Mouse (Mus musculus) heart, embryonic 11.5 days (tissue): ENCODE results near the gene Serping1. TPM values are rescaled to one million over a fixed set of nuclear protein-coding genes. Genes with fewer than 3 reads are reported as not detected.
"Not testable (repeated sequence)": the region's sequence is repeated elsewhere in the genome, so short reads cannot be mapped to it uniquely, and the experiment has no call there.

Experiments
- ATAC-seq: fragments of 200-750 bp; cut with Nextera tagmentation; replicated peaks from 2 replicates; pipeline ENCODE4 v1.8.0; 2017; ENCODE audit warnings: moderate library complexity; ENCODE audit not compliant: insufficient number of reproducible peaks, low FRiP score, low TSS enrichment
- H3K27ac ChIP-seq: fragments of 300-500 bp; sonication (generic); 2 replicates; pipeline ENCODE4 v1.5.1; 2014; ENCODE audit warnings: mild to moderate bottlenecking, low read depth, low read length
- H3K27me3 ChIP-seq: fragments of 300-500 bp; sonication (generic); 2 replicates; pipeline ENCODE4 v1.6.1; 2014; ENCODE audit warnings: mild to moderate bottlenecking, low read length, mixed read lengths; ENCODE audit not compliant: control insufficient read depth, insufficient read depth
- H3K36me3 ChIP-seq: fragments of 300-500 bp; sonication (generic); 2 replicates; pipeline ENCODE4 v1.6.1; 2014; ENCODE audit warnings: mild to moderate bottlenecking, low read length, moderate library complexity, mixed read lengths; ENCODE audit not compliant: control insufficient read depth, insufficient read depth
- H3K4me1 ChIP-seq: fragments of 300-500 bp; sonication (generic); 2 replicates; pipeline ENCODE4 v1.6.1; 2014; ENCODE audit warnings: low read length; ENCODE audit not compliant: control insufficient read depth, insufficient read depth
- H3K4me2 ChIP-seq: fragments of 300-500 bp; sonication (generic); 2 replicates; pipeline ENCODE4 v1.6.1; 2014; ENCODE audit warnings: mild to moderate bottlenecking, moderate library complexity
- H3K4me3 ChIP-seq: fragments of 300-500 bp; sonication (generic); 2 replicates; pipeline ENCODE4 v1.5.1; 2014; ENCODE audit warnings: low read depth, low read length
- H3K9ac ChIP-seq: fragments of 300-500 bp; sonication (generic); 2 replicates; pipeline ENCODE4 v1.6.1; 2014; ENCODE audit warnings: mild to moderate bottlenecking, low read depth, low read length, moderate library complexity
- H3K9me3 ChIP-seq: fragments of 300-500 bp; sonication (generic); replicated peaks from 2 replicates; pipeline ENCODE4 v1.6.1; 2016; ENCODE audit warnings: low read length; ENCODE audit not compliant: control insufficient read depth
- WGBS: fragments of 180-500 bp; shearing (Covaris S2); extraction: QIAGEN DNeasy Blood & Tissue Kit; methylation state at CpG from one replicate; pipeline ENCODE4 v1.1.7; 2014; ENCODE audit not compliant: insufficient replicate concordance; 5-methylcytosine and 5-hydroxymethylcytosine counted together
- polyA plus RNA-seq: library from polyadenylated mRNA; unstranded; fragments of >200 nt; fragmentation: Nextera tagmentation; extraction: Ambion mirVana; gene quantifications from 2 replicates; pipeline ENCODE4 v1.2.1, GENCODE M21; 2014

Gene Serping1
- polyA plus RNA-seq, 1 experiment from 2014 or later, result 41.8 TPM

DNA sequence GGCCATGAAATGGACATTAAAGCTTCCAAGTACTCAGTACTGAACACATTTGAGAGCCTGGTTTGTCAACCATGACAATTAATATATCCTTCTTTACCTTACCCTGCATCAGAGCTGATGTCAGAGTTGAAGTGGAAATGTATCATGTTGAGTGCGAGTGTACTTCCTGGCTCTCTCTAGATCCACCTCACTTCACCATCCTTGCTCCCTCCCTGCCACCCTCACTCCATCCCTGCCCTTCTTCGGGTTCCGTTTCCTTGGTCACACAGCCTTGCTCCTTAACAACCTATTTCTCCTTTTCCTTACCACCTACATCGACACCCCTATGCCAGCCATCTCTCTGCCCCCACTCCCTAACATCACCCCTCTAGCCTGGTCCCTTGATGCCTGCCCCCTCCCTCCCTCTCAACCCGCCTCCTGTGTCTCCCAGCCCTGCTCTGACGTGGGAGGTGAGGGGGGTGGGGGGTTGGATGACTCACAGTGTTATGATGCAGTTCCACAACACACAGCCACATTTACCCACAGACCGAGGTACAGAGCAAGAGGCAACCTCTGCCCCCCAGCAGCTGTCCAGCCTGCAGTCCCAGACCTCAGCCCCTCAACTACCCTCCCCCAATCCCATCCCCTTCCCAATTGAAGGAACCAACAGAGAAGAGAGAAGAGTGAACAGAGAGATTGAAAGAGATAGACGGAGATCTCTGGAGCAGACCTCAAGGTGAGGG is 41.5 kb downstream of the Serping1 start, which contains the start of gene Ypel4:
Gene Ypel4, plus strand, starts transcription at position 480 of the 722 bp plus-strand sequence.
- peaks cover 46% of the 10 kb centered on the region for H3K4me1 ChIP-seq
- no peaks in the 10 kb centered on the region for H3K36me3 ChIP-seq
- peak within 1 kb of the TSS; percentile 53 for H3K4me3 ChIP-seq
- WGBS, result 4% methylated on average over 8 of the region's 8 CpGs
- H3K27ac ChIP-seq, result peak within 1 kb of the TSS; percentile 85
- H3K4me2 ChIP-seq, result peak within 1 kb of the TSS; percentile 78
- H3K27me3 ChIP-seq, result no peaks in the 10 kb centered on the region
- peak; percentile 58 for ATAC-seq
- no peaks in the 10 kb centered on the region for H3K9me3 ChIP-seq
- H3K9ac ChIP-seq, result peak within 1 kb of the TSS; percentile 76

DNA sequence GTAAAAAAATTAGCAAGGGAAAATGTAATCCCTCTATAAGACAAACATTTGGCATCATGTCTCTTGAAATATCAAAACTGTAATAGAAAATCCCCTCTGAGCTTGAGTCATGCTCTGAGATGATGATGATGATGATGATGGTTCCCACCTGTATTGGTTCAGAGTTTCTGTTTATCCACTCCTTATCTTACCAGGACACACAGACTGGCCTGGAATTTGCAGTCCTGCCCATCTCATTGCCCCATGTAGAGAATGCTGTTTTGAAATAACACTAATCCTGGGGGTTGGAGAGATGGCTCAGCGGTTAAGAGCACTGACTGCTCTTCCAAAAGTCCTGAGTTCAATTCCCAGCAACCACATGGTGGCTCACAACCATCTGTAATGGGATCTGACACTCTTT is 42.9 kb downstream of the Serping1 start:
- Histone ChIP-seq H3K9me3 (no peaks in the 10 kb centered on the region), H3K4me1 (peaks cover 34% of the 10 kb centered on the region), H3K27ac (no peak overlapping the region), H3K27me3 (no peaks in the 10 kb centered on the region), H3K4me3 (no peak overlapping the region), H3K9ac (no peak overlapping the region), H3K4me2 (no peak overlapping the region), H3K36me3 (no peaks in the 10 kb centered on the region)
- ATAC-seq, result no peak
- WGBS, result 58% methylated on average over 1 of the region's 1 CpGs

DNA sequence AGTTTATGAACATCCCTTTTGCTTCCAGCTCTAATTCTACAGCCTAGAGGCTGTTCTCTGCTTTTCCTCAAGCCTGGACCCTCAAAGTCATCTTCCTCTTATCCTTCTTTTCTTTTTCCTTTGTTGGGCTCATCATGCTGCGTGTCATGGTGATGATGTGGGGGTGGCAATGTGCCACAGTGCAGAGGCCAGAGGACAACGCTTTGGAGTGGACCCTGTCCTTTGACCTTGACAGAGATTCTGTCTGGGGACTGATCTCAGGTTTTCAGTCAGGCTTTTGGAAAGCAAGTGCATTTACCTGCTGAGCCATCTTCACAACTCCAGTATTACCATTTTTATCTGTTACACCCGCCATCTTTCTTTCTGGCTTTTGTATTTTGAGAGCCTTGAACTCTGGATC is 44.0 kb downstream of the Serping1 start:
- no peak overlapping the region for H3K4me3 ChIP-seq
- H3K4me1 ChIP-seq, result peaks cover 27% of the 10 kb centered on the region
- no peak overlapping the region for H3K9ac ChIP-seq
- H3K27me3 ChIP-seq, result no peaks in the 10 kb centered on the region
- H3K27ac ChIP-seq, result no peak overlapping the region
- no peaks in the 10 kb centered on the region for H3K9me3 ChIP-seq
- no peaks in the 10 kb centered on the region for H3K36me3 ChIP-seq
- no peak for ATAC-seq
- WGBS, result 73% methylated on average over 3 of the region's 3 CpGs
- H3K4me2 ChIP-seq, result no peak overlapping the region

DNA sequence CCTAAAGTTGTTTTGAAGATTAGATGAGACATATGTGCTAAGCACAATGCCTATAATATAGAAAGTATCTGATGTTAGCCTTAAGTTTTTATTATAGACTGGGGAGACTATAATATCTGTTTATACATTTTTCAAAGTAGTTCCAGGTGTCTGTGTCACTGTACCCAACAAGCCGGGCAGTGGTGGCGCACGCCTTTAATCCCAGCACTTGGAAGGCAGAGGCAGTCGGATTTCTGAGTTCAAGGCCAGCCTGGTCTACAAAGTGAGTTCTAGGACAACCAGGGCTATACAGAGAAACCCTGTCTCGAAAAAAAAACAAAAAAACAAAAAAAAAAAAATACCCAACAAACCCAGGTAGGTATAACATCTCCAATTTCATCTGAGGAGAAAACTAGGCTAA is 47.1 kb downstream of the Serping1 start:
- WGBS, result 74% methylated on average over 5 of the region's 5 CpGs

DNA sequence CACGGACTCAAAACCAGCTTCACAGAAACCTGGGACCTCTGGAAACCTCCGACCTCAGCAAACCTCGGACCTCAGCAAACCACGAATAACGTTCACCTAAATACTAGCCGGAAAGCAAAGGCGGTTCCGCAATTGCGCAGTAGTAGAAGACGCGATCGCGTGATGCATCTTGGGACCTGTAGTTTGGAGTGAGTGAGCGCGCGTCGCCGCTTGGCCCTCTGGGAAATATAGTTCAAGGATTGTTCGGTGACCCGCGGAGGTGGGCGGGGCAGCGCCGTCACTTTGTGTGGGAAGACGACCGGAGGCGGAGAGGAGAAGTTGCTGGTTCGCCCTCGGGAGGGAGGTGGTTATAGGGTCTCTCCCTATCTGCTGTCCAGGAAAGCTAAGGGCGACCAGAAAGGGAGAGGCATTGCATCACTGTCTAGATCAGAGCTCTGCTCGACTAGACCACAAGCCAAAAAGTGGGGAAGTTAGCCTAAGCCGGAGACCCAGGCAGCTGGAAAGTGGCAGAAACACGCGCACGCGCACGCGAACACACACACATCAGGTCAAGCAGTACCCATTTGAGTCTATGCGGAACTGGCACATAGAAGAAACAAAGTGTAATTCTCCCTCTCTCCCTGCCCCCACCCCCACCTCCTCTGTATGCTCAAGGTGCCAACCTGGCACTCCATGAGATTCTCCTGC is 47.9 kb downstream of the Serping1 start, which contains the start of gene Clp1:
Gene Clp1, minus strand, starts transcription at position 179 of the 687 bp plus-strand sequence.
- Histone ChIP-seq H3K9me3 (no peaks in the 10 kb centered on the region), H3K4me3 (peak within 1 kb of the TSS; percentile 72), H3K27me3 (no peaks in the 10 kb centered on the region), H3K9ac (peak within 1 kb of the TSS; percentile 77), H3K4me2 (peak within 1 kb of the TSS; percentile 89), H3K36me3 (peaks cover 11% of the 10 kb centered on the region; the same call in 1 of the 2 replicates), H3K27ac (peak within 1 kb of the TSS; percentile 87), H3K4me1 (peaks cover 6% of the 10 kb centered on the region; the same call in 1 of the 2 replicates)
- under 1% methylated on average over 39 of the region's 39 CpGs for WGBS
- peak; percentile 95 for ATAC-seq

More for the DNA sequence above, 47.1 kb downstream of the Serping1 start:
- H3K4me1 ChIP-seq, H3K9me3 ChIP-seq, H3K9ac ChIP-seq, H3K27me3 ChIP-seq, H3K4me3 ChIP-seq, ATAC-seq, H3K27ac ChIP-seq, H3K36me3 ChIP-seq: not testable (repeated sequence)
- H3K4me2 ChIP-seq, result peak overlapping the region; percentile 89; the same call in 1 of the 2 replicates

DNA sequence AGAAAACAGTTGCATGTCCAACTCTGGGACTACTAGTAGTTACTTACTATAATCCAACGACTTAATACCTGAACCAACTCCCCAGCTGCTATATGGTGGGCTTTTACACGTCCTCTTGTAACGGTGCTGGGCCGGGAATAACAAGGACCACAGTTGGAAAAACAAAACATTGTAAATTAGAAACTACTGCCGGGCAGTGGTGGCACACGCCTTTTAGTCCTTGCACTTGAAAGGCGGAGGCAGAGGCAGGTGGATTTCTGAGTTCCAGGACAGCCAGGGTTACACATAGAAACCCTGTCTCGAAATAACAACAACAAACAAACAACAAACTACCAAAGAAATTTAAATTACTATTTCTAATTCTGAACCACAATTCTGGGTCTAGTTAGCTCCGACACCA is 48.5 kb downstream of the Serping1 start:
- H3K27me3 ChIP-seq, result no peaks in the 10 kb centered on the region
- WGBS, result 4% methylated on average over 9 of the region's 9 CpGs
- H3K4me1 ChIP-seq, result peaks cover 6% of the 10 kb centered on the region; the same call in 1 of the 2 replicates
- H3K9ac ChIP-seq, result peak overlapping the region; percentile 77
- H3K9me3 ChIP-seq, result no peaks in the 10 kb centered on the region
- peaks cover 11% of the 10 kb centered on the region; the same call in 1 of the 2 replicates for H3K36me3 ChIP-seq
- peak overlapping the region; percentile 72 for H3K4me3 ChIP-seq
- peak overlapping the region; percentile 89 for H3K4me2 ChIP-seq
- peak overlapping the region; percentile 59 for H3K27ac ChIP-seq
- ATAC-seq, result no peak

DNA sequence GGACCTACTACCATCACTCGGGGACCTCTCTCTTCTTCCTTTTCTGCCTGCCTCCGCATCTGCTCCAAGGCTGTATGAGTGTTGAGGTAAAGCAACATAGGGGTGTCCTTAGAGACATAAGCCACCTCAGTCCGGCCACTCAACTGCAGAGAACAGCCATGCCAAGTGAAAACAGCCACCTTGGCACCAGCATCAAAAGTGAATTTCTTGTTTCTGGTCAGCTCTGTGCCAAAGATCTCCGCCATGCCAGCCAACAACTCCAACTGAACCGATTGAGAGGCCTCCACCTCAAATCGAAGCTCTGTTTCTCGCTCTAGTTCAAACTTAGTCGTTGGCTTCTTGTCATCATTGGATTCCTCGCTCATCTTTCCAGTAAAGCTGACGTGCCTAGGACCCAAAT is 49.5 kb downstream of the Serping1 start:
- Histone ChIP-seq H3K27me3 (no peaks in the 10 kb centered on the region), H3K9me3 (no peaks in the 10 kb centered on the region), H3K4me3 (peak overlapping the region; percentile 72), H3K9ac (0 out of 2 replicates have a peak overlapping the region, but pooled peaks have one; percentile 77), H3K4me1 (peaks cover 6% of the 10 kb centered on the region; the same call in 1 of the 2 replicates), H3K36me3 (peaks cover 11% of the 10 kb centered on the region; the same call in 1 of the 2 replicates), H3K4me2 (peak overlapping the region; percentile 89), H3K27ac (no peak overlapping the region)
- no peak for ATAC-seq
- 92% methylated on average over 10 of the region's 10 CpGs for WGBS

DNA sequence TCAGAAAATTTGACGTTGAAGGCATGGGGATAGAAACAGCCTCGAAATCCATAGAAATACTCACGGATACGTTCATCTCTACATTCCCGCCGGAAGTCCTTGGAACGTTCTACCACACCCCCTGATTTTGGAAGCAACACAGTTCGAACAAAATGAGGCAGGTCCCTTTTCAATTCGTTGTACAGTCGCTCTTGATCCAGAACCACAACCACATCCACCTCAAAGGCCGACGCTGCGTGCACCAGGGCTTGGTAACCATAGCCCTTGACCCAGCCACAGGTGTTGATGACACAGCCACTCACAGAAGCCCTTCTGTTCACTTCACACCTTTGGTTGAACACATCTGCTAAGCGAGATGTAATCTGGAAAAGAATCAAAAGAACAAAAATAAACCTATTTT is 51.4 kb downstream of the Serping1 start:
- H3K4me2 ChIP-seq, result no peak overlapping the region
- H3K27ac ChIP-seq, result no peak overlapping the region
- peaks cover 11% of the 10 kb centered on the region; the same call in 1 of the 2 replicates for H3K36me3 ChIP-seq
- WGBS, result 91% methylated on average over 14 of the region's 14 CpGs
- H3K9me3 ChIP-seq, result no peaks in the 10 kb centered on the region
- no peak overlapping the region for H3K4me3 ChIP-seq
- no peaks in the 10 kb centered on the region for H3K27me3 ChIP-seq
- H3K9ac ChIP-seq, result no peak overlapping the region
- ATAC-seq, result no peak
- peaks cover 6% of the 10 kb centered on the region; the same call in 1 of the 2 replicates for H3K4me1 ChIP-seq
